Mouse (Mus musculus) monocyte, adult 59 days (primary cell): ENCODE results near the gene AI987944. TPM values are rescaled to one million over a fixed set of nuclear protein-coding genes. Genes with fewer than 3 reads are reported as not detected.

Source experiments
- total RNA-seq, 2 experiments: library from RNA; stranded (reverse); gene quantifications; one replicate each; pipeline ENCODE4 v1.2.4; 2023

AI987944 gene
- total RNA-seq, result 10 to 100 TPM in 1 of 2 experiments, 1 to 10 TPM in 1; 8.0 to 11.2 TPM

DNA sequence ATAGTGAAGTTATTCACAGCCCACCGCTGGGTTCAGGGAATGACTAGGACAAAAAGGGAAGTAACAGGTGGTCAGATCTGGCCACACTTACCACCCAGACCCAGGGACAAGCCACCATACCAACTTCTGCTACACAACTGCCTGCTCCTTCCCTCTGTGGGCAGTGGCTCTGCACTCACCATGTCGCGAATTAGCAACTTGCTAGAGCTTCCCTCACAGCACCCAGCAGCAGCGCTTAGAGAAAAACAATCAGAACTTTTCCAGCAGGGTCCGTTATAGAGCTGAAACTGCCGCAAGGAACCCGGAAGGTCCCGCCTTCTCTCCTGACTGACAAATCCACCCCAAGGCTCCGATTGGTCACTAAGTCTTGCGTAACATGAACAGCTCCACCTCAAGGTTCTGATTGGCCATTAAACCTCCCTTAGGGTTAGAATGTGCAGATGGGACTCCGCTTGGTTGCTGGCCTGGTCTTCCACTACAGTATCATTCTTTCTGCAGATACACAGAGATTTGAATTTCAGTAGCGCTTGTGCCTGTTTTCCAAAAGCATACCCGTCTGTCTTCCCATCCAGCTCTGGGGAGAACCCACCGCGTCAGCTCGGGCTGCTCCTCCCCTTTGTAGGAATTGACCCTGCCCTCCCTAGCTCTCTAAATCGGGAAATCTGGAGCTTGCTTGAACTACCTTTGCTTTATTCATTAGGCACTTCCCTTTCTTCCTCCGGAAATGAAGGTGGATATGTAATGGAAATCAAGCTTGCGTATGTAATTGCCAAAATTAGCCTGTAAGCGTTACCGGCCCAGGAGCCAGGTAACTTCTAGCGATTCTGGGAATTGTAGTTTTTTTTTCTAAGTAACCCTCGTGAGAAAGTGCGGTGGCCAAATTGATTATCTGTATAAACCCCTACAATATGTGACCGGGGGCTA, at the start of gene AI987944:
TSS of gene AI987944 (minus strand) at position 332 of the 924 bp plus-strand sequence.

Other genes starting within 250 kb of the AI987944 start
- not detected for gene Gm5592, start 239.5 kb downstream of the AI987944 start, total RNA-seq
- gene Vmn2r57, start 55.3 kb upstream of the AI987944 start, total RNA-seq, result not detected
- gene Gm20449, start 106.0 kb upstream of the AI987944 start, total RNA-seq, result under 1 TPM; 0.12 to 0.16 TPM
- 1 to 10 TPM; 5.0 to 5.3 TPM for gene AW146154, start 106.5 kb upstream of the AI987944 start, total RNA-seq
- gene Gm6871, start 180.3 kb upstream of the AI987944 start, total RNA-seq, result not detected
- gene 2610021A01Rik, start 205.9 kb upstream of the AI987944 start, total RNA-seq, result 10 to 100 TPM; 10.4 to 14.9 TPM
- gene Zfp788, start 239.8 kb upstream of the AI987944 start, total RNA-seq, result 1 to 10 TPM; 6.8 to 9.5 TPM